Mouse (Mus musculus): Measurements from ENCODE around the gene Gm13199.

The Gm13199 gene

DNA sequence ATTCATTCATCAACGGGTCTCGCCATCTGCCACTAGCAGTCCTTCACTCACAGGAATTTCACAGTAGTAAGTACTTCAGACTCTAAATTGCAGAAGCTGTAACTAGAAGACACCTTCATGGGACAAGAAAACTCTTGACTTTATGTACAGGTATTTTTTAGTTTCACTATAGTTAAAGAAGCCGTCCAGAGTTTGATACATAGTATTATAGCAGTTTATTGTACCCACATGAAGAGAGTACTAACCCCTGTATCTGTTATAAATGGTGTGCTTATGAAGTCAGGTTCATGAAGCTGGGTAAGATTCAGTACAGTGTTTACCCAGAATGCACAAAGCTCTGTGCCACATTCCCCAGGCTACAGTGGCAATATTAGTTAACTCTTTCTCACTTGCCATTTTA lies at the start of gene Gm13199:
Gene Gm13199, minus strand, starts transcription at position 101 of the 400 bp plus-strand sequence.
- no peak for DNase-seq

- DNase-seq = no peak
These were observed 48.7 kb upstream of the Gm13199 start for GRCm38 (mm10) chr2:5911282-5911965.

- no peak for DNase-seq
These were observed 43.9 kb upstream of the Gm13199 start for GRCm38 (mm10) chr2:5906625-5907024.

DNA sequence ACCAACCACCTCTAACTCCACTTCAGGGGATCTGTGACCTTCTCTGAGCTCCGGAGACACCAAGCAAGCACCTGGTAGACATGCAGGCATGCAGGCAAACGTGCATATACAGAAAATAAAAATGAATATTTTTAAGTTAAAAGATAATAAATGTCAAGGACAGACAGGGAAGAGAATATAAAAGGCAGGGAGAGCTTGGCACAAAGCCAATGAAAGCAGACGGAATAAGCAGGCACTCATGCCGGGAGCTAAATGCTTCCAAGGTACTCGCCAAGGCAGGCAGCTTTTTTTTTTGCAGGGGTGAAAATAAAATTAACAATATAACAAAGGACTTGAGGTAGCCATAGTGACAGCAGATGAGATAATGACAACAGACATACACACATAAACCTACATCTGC lies 43.4 kb upstream of the Gm13199 start:
- DNase-seq = no peak

- DNase-seq = no peak
These were observed 37.4 kb upstream of the Gm13199 start for GRCm38 (mm10) chr2:5900145-5900544.

DNA sequence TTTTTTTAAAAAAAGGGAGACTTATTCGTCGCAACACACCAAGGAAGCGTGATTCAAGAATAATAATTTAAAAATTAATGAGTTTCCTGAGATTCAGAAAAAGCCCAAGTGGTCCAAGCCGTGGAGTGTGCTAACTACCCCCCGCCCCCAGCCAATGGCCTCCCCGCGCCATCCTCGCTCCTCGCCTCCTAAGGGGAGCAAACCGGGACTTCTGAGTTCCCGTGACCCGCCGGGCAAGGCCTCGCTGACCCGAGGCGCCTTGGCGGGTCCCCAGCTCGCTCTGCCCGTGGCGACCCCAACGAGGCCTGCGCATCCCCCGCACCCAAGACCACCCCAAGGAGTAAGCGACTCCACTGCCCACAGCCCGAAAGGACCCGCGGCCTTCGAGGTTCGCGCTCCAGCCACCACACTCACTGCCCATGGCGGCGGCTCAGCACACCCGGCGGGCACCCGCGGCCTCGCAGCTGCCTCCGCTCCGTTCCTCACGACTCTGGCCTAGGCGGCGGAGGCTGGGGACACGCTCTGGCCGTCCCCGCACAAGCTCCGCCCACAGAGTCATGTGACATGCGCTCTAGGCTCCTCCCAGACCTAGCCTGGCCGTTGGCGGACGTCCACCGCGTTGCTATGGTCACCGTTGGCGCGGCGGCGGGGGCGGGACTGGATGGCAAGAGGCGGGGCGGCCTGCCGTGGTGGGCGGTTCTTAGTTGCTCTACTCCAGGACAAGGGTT lies 32.3 kb upstream of the Gm13199 start, which contains the start of gene Sec61a2:
Gene Sec61a2, minus strand, starts transcription at position 590 of the 728 bp plus-strand sequence.
- DNase-seq = peak; percentile 96

- DNase-seq = no peak
These were observed 31.6 kb upstream of the Gm13199 start for GRCm38 (mm10) chr2:5894296-5894695.

- DNase-seq = no peak
These were observed 26.7 kb upstream of the Gm13199 start for GRCm38 (mm10) chr2:5889412-5889811.

- no peak for DNase-seq
These were observed 26.1 kb upstream of the Gm13199 start for GRCm38 (mm10) chr2:5888865-5889264.

DNA sequence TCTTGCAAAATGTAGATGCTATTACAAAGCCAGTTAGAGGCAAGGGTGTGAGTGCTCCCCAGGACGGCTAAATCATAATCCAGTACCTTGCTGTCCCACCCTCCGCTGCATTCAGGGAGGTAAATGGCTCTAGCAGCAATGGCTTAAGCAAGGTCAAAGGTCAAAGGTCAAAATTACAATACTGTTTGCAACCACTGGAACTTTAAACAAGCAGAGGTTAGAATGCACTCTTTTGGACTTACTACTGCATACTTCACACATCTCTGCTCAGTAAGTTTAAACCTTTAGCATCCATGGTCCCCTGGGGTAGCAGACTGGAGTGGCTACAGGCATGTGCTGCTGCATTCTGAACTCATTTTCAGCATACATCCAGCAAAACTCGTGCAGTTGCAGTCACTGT lies 14.7 kb upstream of the Gm13199 start:
- DNase-seq = no peak

- DNase-seq = no peak
These were observed 7.0 kb upstream of the Gm13199 start for GRCm38 (mm10) chr2:5869746-5870145.

- no peak for DNase-seq
These were observed 4.9 kb upstream of the Gm13199 start for GRCm38 (mm10) chr2:5867681-5868080.

DNA sequence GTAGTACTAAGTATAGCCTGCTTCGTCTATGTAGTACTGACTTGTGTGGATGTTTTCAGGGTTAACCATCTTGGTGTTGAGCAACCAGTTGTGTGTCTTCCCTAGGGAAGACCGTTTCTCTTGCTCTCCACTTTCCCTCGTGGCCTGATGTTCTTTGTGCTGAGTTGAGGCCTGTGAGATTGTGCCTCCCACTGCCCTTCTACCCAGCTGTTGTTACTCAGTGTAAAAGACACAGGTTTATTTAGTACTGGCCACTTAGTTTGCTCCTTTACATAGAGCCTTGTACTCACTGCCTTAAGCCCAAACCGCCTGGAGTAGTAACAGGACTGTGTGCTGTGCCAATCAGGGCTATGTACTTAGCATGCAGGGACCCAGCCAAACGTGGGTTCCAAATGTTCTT lies 10.9 kb downstream of the Gm13199 start:
- no peak for DNase-seq

DNA sequence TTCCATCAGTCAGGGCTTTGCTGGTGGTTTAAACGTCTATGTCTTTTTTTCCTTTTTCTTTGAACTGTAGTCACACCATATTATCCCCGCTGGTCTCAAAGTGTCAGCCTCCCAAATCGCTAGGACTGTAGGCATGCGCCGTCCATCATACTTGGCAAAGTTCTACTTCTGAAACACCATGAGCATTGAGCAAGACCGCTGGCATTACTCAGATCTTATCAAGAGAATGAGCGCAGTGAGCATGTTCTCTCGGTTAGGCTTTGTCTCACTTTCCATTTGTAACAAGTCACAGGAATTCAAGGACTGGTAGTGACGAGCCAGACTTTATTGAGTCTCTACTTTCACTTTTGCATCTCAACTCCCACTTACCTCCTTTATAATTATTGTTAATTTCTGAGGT lies 11.6 kb downstream of the Gm13199 start:
- DNase-seq = no peak

- DNase-seq = no peak
These were observed 16.9 kb downstream of the Gm13199 start for GRCm38 (mm10) chr2:5845826-5846225.

DNA sequence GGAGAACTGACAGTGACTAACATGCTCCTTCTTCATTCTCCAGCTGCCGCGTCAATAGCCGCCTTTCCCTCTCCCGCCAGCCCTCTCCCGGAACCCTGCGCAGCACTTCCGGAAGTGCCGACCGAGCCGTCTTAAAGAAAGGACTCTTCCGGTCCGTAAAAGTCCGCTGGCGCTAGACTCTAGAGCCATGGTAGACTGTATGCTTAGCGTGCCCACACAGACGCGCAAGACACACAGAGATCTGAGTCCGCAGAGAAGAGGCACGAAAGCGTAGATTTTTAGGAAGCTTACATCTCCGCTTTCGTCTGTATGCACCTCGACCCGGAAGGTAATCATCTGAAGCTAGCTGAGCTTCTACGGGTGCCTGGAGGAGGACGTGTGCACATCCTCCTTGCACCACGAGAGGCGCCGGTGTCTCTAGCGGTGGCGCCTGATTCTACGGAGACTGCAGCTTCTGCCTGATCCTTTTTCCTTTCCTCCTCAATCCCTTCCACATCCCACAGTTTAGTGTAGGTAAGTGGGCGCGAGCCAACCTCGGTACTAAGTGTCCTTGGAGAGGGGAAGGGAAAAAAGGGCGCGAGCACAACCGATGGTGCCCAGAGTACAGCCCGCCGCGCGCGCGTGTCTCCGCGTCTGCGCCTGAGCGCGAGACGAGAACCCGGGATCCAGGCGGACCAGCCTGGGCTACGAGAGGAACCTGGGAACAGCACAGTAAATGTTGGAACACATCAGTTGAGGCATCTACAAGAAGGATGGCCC lies 17.7 kb downstream of the Gm13199 start, which contains the start of the genes Nudt5 and Cdc123:
Gene Nudt5, plus strand, starts transcription at position 147 of the 759 bp plus-strand sequence.
Gene Cdc123, minus strand, starts transcription at position 292 of the 759 bp plus-strand sequence.
- peak; percentile 91 for DNase-seq

DNA sequence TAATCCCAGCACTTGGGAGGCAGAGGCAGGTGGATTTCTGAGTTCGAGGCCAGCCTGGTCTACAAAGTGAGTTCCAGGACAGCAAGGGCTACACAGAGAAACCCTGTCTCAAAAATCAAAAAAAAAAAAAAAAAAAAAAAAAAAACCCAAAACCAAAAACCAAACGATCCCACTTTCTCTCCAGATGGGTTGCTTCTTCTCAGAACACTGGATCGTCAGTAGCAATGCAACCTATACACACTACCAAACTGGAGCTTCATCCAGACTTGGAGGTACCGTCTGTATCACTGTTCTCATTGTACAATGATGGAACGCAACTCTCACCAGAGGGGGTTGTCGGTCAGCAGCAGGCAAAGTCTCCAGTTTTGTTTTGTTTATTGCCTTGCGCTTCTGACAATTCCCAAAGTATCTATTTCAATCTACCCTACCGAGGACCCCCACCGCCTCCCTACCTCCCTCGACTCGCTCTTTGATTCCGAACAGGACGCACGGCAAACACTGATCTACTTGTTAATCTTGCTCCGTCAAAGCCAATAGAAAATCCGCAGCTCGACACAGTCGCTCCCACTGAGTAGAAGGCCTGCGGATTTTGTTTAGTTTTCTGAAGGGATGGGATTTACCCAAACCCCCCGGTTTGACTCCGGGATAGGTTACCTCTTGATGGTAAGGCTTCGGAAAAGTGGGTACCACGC lies 18.4 kb downstream of the Gm13199 start:
- DNase-seq = no peak

GRCm38 (mm10) chr2:5840815-5841214 lies 21.9 kb downstream of the Gm13199 start:
- DNase-seq = no peak

- DNase-seq = no peak
These were observed 37.3 kb downstream of the Gm13199 start for GRCm38 (mm10) chr2:5825265-5825913.

DNA sequence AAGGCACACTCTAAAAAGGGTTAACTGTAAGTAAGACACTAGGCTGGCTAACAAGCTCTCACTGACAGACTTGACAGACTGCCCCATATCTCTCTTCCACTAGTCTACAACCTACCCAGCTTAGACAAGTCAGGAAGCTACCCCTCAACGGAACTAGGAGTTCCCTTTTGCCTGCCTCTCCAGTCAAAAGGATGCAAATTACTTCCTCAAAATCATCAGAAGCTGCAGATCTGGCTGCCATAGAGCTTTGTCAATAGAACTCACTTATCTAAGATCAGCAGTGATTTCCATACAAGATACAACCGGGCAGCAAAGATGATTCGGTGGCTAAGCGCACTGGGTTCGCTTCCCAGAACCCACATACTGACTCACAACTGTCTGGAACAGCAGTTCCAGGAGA lies 38.0 kb downstream of the Gm13199 start:
- DNase-seq = no peak

DNA sequence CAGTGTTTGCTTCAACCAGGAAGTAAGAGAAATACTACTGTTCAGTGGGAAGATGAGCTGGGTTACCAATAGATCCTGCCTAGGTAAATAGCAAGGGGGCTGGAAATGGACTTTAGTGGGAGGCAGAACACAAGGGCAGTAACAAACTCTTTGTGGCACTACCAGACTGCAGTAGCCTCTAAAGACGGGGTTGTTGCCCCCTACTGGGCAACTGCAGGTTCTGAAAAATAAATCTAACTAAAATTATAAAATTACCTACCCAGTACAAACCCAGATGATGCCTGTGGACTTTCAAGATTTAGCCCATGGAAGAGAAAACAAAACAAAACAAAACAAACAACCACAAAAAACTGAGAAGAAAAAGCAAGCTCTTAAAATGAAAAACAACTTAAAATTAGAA lies 38.5 kb downstream of the Gm13199 start:
- DNase-seq = no peak

DNA sequence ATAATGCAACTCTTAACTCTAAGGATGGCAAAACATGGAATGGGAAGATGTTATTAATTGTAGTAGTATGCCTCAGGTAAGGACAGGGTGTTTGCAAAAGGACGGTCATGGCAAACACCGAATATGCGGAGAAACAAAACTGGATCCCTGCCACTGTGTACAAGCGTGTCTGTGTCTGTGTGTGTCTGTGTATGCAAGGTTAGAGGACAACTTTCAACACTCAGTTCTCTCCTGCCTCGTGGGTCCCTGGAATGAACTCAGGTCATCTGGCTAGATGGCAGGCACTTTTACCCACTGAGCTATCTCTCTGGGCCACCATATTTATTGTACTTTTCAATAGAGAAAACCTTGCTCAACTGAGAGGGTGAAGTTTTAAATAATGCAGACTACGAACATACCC lies 40.3 kb downstream of the Gm13199 start:
- DNase-seq = no peak

Data from kidney, adult 11 months (tissue).